Mouse (Mus musculus) MN1 (cell line): ENCODE data around the gene 4933402J07Rik.

Experiments used
- DNase-seq: peaks from one replicate; pipeline ENCODE4 v3.0.0-alpha.2; 2016; ENCODE audit warnings: low spot score

Gene 4933402J07Rik

GRCm38 (mm10) chr8:87563553-87563952 is at the start of gene 4933402J07Rik:
TSS of gene 4933402J07Rik (plus strand) at chr8:87563853.
- DNase-seq: no peak

- DNase-seq: no peak
These were observed 46.5 kb upstream of the 4933402J07Rik start for GRCm38 (mm10) chr8:87517132-87517531.

DNA sequence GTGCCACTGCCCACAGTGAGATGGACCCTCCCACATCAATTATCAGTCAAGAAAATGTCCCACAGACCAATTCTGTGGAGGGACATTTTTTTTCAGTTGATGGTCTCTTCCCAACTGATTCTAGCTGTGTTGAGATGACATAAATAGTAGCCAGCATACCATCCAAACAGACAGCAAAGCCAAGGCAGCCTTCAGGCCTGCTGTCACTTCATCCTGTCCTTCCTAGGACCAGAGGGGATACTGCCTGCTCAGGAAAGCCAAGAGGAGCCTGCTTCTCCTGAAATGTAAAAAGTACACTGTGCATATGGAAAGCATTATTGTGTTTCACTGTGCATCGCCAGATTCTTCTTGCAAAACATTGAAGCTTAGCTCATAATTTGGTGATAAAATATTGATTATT is 38.6 kb upstream of the 4933402J07Rik start:
- DNase-seq: no peak

- DNase-seq: no peak
These were observed 32.5 kb upstream of the 4933402J07Rik start for GRCm38 (mm10) chr8:87531176-87531575.

DNA sequence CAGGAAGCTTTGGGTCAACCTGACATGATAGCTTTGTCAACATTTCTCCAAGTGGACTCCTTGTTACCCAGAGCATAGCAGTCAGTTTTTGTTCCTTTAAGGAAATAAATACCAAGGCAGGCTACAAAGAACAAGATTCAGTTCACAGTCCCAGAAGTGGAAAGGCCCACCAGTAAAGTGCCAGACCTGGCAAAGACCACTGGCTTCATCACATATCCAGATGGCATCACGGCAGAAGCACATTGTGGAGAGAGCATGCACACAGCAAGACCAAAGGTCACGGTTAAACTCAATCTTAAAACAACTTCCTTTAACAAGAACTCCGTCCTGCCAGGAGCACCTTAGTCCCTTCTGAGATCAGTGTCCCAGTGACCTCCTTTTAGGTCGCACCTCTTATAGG is 30.2 kb upstream of the 4933402J07Rik start:
- no peak for DNase-seq

DNA sequence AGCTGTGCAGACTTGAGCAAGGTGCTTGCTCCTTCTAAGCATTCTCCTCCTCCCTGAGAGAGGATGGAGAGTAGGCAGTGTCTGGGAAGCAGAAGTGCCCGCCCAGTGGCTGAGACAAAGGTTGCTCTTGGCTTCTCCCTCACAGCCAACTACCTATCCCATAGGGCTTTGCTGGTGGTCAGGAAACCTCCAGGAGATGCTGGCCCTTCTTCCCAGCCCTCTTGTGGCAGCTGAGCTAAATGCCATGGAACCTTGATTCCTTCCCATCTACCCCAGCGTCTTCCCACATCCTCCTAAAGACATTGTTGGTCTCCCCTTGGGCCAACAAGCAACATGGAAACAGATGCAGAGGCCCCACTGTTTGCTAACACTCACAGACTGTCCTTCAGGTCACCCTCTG is 28.8 kb upstream of the 4933402J07Rik start:
- no peak for DNase-seq

DNA sequence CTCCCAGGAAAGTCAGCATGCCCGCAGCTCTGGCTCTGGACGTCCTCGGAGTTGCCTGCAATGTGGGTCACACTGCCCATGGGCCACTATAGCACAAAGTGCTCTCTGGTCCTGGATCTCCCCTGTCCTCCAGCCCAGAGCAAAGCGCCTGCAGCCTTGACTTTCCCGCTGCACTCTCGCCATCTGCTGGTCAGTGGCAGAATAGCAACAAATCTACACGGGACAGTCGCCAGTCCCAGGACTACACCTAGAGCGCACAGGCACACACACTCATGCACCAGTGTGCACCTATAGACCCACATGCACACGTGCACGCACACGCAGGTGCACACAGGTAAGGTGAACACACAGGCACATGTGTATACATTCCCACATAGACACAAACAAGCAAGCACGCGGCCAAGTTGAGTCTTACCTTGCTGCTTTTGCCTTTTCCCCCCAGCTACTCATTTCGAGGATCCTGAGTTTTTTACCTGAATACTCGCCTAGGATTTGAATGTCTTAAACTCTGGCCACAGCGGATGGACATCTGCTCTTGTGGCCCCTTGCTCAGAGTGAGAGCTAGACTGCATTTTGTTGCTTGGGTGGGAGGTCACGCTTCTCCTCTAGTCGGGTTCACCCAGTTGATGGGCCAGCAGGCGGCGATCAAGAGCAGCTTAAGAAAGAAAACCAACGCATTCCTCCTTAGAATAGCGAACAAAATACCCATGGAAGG is 26.9 kb upstream of the 4933402J07Rik start:
- peak; percentile 37 for DNase-seq

DNA sequence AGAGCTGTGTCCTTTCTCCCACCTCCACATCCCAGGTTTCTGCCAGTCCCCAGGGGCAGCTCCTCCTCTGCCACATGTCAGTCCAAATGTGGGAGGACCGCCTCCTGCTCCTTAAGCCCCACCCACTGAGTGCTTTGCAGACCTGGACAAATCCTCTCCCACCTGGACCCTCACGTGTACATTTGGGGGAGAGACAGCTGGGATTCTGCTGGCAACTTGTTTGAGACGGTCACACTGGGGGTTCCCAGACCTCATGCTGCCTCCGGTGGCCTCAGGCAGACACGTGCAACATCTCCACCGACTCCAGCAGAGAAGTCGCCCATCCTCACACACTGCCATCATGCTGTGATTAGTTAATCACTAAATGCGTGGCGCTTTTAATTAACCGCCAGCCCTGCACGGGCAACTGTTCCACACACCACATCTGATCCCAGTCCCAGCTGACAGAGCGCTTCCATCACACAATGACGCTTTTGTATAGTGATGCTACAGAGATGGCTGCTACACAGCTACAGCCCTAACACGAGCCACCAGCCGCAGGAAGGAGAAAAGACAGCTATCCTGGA is 23.7 kb upstream of the 4933402J07Rik start:
- no peak for DNase-seq

DNA sequence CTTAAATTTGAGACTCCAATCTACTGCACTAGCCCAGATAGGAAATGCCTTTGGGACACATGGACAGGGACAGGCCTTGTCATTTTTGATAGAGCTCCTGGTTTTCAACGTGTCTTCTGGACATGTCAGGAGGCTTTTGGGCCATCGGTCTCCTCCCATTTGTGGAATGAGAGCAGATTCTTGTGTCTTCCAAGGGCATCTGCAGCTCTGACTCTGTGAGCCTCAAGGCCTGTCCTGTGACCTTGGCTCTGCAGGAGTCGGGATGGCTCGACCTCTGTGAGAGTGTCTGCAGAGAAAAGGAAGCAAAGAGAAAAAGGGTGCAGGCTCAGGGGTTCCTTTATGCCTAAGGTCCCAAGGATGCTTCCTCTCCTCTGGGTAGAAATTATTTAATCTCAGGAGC is 13.8 kb upstream of the 4933402J07Rik start:
- no peak for DNase-seq

GRCm38 (mm10) chr8:87552801-87553200 is 10.9 kb upstream of the 4933402J07Rik start:
- DNase-seq: no peak

- DNase-seq: no peak
These were observed 2.9 kb upstream of the 4933402J07Rik start for GRCm38 (mm10) chr8:87560801-87561200.

DNA sequence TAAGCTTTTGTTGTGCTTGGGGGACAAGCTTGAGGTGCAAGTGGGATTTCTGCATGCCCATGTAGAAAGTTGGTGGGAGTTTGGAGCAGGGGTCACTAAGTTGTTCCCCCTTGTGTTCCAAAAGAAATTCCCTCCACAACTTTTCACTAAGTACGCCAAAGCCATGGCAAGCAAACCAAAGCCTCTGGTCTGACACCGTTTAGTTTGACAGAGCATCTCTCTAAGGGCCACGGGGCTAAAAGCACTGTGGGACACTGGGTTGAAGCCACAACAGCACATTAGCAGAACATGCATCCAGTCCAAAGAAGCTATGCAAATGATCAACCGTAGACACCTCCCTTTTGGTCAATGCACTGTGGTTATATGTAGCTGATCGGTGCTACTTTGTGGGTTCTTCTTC is 5.5 kb downstream of the 4933402J07Rik start:
- no peak for DNase-seq

DNA sequence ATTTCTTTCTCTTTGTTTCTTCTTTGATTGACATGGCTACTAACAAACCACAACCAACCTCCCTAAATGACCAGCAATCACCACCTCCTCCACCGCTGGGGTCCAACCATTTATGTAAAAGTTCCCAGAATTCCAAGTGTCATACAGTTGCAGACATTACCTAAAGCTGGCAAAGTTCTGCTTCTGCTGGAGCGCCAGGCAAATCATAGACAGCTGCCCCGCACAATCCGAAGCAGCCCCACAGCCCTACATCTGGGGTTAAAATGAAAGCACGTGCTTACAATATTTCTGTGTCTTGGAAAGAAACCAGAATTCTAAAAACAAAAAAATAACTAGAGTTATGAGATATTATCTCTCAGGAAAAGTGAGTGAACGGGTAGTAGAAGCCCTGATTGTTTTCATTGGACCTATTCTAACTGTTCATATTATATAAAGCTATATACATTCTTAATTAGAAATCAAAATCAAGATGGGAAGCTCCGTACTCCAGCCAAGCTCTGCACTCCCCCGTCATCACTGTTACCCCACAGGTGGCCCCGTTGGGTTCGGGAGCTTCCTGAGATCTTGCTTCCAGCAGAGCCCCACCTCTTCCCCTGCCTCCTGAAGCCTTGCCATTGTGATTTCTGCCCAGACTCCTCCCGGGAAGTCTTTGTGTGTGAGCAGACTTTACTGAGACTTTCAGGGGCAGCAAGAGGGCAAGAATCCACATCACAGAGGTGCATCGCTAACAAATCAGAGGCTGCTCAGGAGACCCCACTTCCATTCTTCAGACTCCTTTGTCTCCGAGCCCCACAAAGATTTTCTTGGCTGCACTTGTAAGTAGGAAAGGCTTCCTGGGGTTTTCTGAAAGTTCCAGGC is 6.3 kb downstream of the 4933402J07Rik start:
- no peak for DNase-seq

GRCm38 (mm10) chr8:87570564-87570855 is 6.9 kb downstream of the 4933402J07Rik start:
- no peak for DNase-seq

DNA sequence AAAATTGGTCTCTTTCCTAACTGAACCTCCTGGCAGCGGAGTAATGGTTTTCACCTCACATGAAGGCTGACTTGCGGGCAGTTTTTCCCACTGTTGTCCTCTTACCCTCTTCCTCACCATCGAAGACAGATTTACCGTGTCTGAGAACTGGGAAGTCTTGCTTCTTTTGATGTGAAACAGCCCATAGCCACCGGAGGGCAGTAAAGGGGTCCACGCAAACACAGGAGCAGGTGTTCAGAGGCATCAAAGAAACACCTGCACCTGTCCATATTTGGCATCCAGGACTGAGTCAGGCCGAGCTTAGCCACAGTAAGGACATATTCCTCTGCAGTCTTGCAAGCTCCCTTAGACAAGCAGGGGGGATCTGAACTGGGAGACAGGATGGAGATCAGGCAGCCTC is 7.2 kb downstream of the 4933402J07Rik start:
- DNase-seq: no peak

DNA sequence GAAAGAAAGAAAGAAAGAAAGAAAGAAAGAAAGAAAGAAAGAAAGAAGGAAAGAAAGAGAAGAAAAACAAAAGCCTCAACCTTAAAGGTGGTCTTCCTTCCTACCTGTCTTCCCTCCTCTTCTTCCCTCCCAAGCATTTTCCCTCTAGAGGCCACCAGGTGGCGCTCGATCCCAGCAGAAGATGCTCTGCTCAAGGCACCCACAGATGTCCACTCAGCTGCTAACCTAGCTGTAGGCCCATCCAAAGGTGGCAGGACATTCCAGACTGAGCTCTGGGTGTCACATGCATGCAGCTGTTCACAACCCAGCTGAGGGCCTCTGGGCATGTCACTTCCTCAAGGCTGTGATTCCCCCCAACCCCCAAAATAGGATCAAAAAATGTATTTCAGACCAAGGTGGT is 30.6 kb downstream of the 4933402J07Rik start:
- peak; percentile 53 for DNase-seq

- no peak for DNase-seq
These were observed 39.1 kb downstream of the 4933402J07Rik start for GRCm38 (mm10) chr8:87602731-87603130.

DNA sequence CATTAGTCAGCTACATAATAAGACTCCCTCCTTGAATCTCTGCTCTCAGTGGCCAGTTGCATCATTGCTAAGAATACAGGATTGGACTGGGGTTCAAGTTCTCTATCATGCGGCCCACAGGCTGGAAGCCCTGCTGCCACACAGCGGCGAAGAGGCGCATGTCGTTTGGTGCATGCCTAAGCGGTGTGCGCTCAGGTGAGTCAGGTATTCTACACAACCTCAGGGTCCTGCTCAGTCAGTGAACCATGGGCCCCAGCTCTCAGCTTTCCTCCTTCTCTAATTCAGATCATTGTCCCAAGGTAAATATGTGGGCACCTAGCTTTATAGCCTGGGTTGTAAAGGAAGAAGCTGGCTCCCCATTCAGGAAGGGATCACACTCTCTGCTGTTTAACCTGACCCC is 45.5 kb downstream of the 4933402J07Rik start:
- DNase-seq: no peak

- DNase-seq: no peak
These were observed 46.1 kb downstream of the 4933402J07Rik start for GRCm38 (mm10) chr8:87609651-87610192.

- DNase-seq: no peak
These were observed 50.0 kb downstream of the 4933402J07Rik start for GRCm38 (mm10) chr8:87613701-87614100.

DNA sequence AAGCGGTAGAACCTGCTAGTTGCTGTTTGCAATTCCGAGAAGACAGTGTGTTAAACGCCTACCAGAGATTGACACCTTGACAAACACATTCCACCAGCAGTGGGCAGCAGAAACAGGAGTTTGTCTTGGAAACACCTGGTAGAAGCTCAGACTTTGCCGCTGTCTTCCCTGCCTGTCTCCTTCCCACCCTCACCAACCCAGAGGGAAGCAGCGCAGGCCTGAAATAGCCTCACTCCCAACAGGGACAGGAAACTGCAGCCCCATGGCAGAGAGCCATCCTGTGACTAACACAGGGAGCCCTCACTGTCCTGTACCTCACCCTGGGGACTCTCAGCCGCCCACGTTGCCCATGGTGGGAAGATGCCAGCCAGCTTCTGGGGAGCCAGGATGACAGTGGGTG is 55.5 kb downstream of the 4933402J07Rik start:
- DNase-seq: no peak

- no peak for DNase-seq
These were observed 55.9 kb downstream of the 4933402J07Rik start for GRCm38 (mm10) chr8:87619529-87619928.

- DNase-seq: no peak
These were observed 56.6 kb downstream of the 4933402J07Rik start for GRCm38 (mm10) chr8:87620225-87620624.
